12 mouse cellular contexts compared by ENCODE assay signal in genomic region chr4:63580078-63580477, GRCm38 (mm10). TPM values are rescaled to one million over a fixed set of nuclear protein-coding genes. Genes with fewer than 3 reads are reported as not detected.
DNase-seq lines count a peak whose midpoint lies in the region; ATAC-seq lines count a peak whose summit lies in the region.
"Had no signal": no experiment of that assay in that cellular context is flagged by ENCODE, and none has a peak within 500 bp of the region (broad histone marks: within the 10 kb centered on the region; RNA-seq: fewer than 3 reads in every experiment).

No protein-coding gene starts in this region.

- H3K4me3 ChIP-seq in embryonic facial prominence, embryonic 11.5 days (ENCODE audit: low read depth, low read length) = no peak overlapping the region
- H3K4me3 ChIP-seq in hindbrain, embryonic 15.5 days = no peak overlapping the region
- no peak overlapping the region for H3K4me3 ChIP-seq in midbrain, embryonic 16.5 days (ENCODE audit: low read depth, low read length)
- H3K4me3 ChIP-seq in heart, embryonic 12.5 days = no peak overlapping the region
- H3K4me3 ChIP-seq: heart, embryonic 15.5 days; kidney, embryonic 15.5 days had no signal

- no peaks in the 10 kb centered on the region for H3K27me3 ChIP-seq in embryonic facial prominence, embryonic 11.5 days (ENCODE audit: control insufficient read depth, insufficient read depth, low read length)
- no peaks in the 10 kb centered on the region for H3K27me3 ChIP-seq in hindbrain, embryonic 15.5 days
- no peaks in the 10 kb centered on the region for H3K27me3 ChIP-seq in midbrain, embryonic 16.5 days (ENCODE audit: control insufficient read depth, insufficient read depth, low read depth, low read length)
- no peaks in the 10 kb centered on the region for H3K27me3 ChIP-seq in heart, embryonic 12.5 days (replicated peaks)
- H3K27me3 ChIP-seq: heart, embryonic 15.5 days; kidney, embryonic 15.5 days had no signal

- H3K36me3 ChIP-seq in embryonic facial prominence, embryonic 11.5 days (replicated peaks; ENCODE audit: control insufficient read depth, insufficient read depth, low read depth, low read length) = no peaks in the 10 kb centered on the region; the same call in 1 of the 2 replicates
- no peaks in the 10 kb centered on the region for H3K36me3 ChIP-seq in hindbrain, embryonic 15.5 days
- no peaks in the 10 kb centered on the region for H3K36me3 ChIP-seq in midbrain, embryonic 16.5 days (ENCODE audit: control insufficient read depth, insufficient read depth, low read length)
- H3K36me3 ChIP-seq in heart, embryonic 12.5 days = peaks cover 18% of the 10 kb centered on the region

- no peaks in the 10 kb centered on the region; the same call in 1 of the 2 replicates for H3K9me3 ChIP-seq in embryonic facial prominence, embryonic 11.5 days (replicated peaks; ENCODE audit: control insufficient read depth, low read length)
- no peaks in the 10 kb centered on the region for H3K9me3 ChIP-seq in hindbrain, embryonic 15.5 days
- H3K9me3 ChIP-seq in midbrain, embryonic 16.5 days (replicated peaks; ENCODE audit: control insufficient read depth, low read length, poor library complexity, severe bottlenecking) = no peaks in the 10 kb centered on the region
- peaks cover 10% of the 10 kb centered on the region for H3K9me3 ChIP-seq in heart, embryonic 12.5 days (replicated peaks)
- H3K9me3 ChIP-seq: kidney, embryonic 15.5 days had no signal

- peak; percentile 26 for DNase-seq in ZHBTc4 (ENCODE audit: low read depth, low spot score)
- DNase-seq in embryonic facial prominence, embryonic 11.5 days (ENCODE audit: low spot score) = peak; percentile 50
- no peak for DNase-seq in right cerebral cortex, postnatal 14 days
- DNase-seq in heart, adult 11 months = no peak
- DNase-seq in spleen, postnatal 14 days (ENCODE audit: low spot score in 2 of 2) = no peak
- DNase-seq: cerebellum, adult 18-20 months; lung, postnatal 36 days had no signal

- 27% methylated on average over 6 of the region's 6 CpGs for WGBS in embryonic facial prominence, embryonic 11.5 days
- WGBS in hindbrain, embryonic 15.5 days = 22% methylated on average over 6 of the region's 6 CpGs
- 12% methylated on average over 6 of the region's 6 CpGs for WGBS in midbrain, embryonic 16.5 days
- WGBS in heart, embryonic 12.5 days = 59% methylated on average over 6 of the region's 6 CpGs

- no peak overlapping the region for H3K9ac ChIP-seq in embryonic facial prominence, embryonic 11.5 days (replicated peaks; ENCODE audit: low read length)
- no peak overlapping the region for H3K9ac ChIP-seq in hindbrain, embryonic 15.5 days
- 0 out of 2 replicates have a peak overlapping the region, but pooled peaks have one; percentile 12 for H3K9ac ChIP-seq in midbrain, embryonic 16.5 days (ENCODE audit: low read depth, low read length)
- H3K9ac ChIP-seq in heart, embryonic 12.5 days = no peak overlapping the region
- H3K9ac ChIP-seq: heart, embryonic 15.5 days; kidney, embryonic 15.5 days had no signal

- no peak overlapping the region for H3K27ac ChIP-seq in embryonic facial prominence, embryonic 11.5 days (replicated peaks; ENCODE audit: low read depth, low read length)
- H3K27ac ChIP-seq in hindbrain, embryonic 15.5 days (replicated peaks) = no peak overlapping the region
- H3K27ac ChIP-seq in midbrain, embryonic 16.5 days (ENCODE audit: low read length) = 0 out of 2 replicates have a peak overlapping the region, but pooled peaks have one; percentile 43
- no peak overlapping the region for H3K27ac ChIP-seq in heart, embryonic 12.5 days (ENCODE audit: poor library complexity, severe bottlenecking)
- H3K27ac ChIP-seq: heart, embryonic 15.5 days; kidney, embryonic 15.5 days had no signal

- peak; percentile 41; the same call in 1 of the 2 replicates for ATAC-seq in embryonic facial prominence, embryonic 11.5 days (replicated peaks; ENCODE audit: insufficient number of reproducible peaks, low FRiP score, low TSS enrichment, low read depth)
- ATAC-seq in hindbrain, embryonic 15.5 days (ENCODE audit: low FRiP score, low read depth) = peak; percentile 78; the same call in 1 of the 2 replicates
- peak; percentile 90 for ATAC-seq in midbrain, embryonic 16.5 days
- no peak for ATAC-seq in heart, embryonic 12.5 days (ENCODE audit: insufficient number of reproducible peaks, low FRiP score)

- H3K4me2 ChIP-seq in embryonic facial prominence, embryonic 11.5 days (ENCODE audit: low read depth, low read length) = no peak overlapping the region
- no peak overlapping the region for H3K4me2 ChIP-seq in hindbrain, embryonic 15.5 days
- H3K4me2 ChIP-seq in midbrain, embryonic 16.5 days (ENCODE audit: low read length) = no peak overlapping the region
- H3K4me2 ChIP-seq in heart, embryonic 12.5 days = no peak overlapping the region
- H3K4me2 ChIP-seq: heart, embryonic 15.5 days; kidney, embryonic 15.5 days had no signal

- H3K4me1 ChIP-seq in embryonic facial prominence, embryonic 11.5 days (ENCODE audit: control insufficient read depth, insufficient read depth, low read length) = no peaks in the 10 kb centered on the region; the same call in 1 of the 2 replicates
- H3K4me1 ChIP-seq in hindbrain, embryonic 15.5 days (replicated peaks) = peaks cover 9% of the 10 kb centered on the region
- H3K4me1 ChIP-seq in midbrain, embryonic 16.5 days (ENCODE audit: control insufficient read depth, insufficient read depth, low read length) = peaks cover 9% of the 10 kb centered on the region
- H3K4me1 ChIP-seq in heart, embryonic 12.5 days (replicated peaks) = no peaks in the 10 kb centered on the region
- H3K4me1 ChIP-seq: heart, embryonic 15.5 days had no signal

RNA-seq across cellular contexts. Expression of gene Tmem268, which starts 21.5 kb away (rescaled TPM):
- 7.5 and 7.8 TPM in 2 replicates for polyA plus RNA-seq in embryonic facial prominence, embryonic 11.5 days (2014; fragmentation: Nextera tagmentation; extraction: Ambion mirVana)
- polyA plus RNA-seq in hindbrain, embryonic 15.5 days (2015; fragmentation: Nextera tagmentation; extraction: Ambion mirVana) = 3.3 and 4.1 TPM in 2 replicates
- 3.8 and 4.5 TPM in 2 replicates for polyA plus RNA-seq in midbrain, embryonic 16.5 days (2015; fragmentation: Nextera tagmentation; extraction: Ambion mirVana)
- polyA plus RNA-seq in heart, embryonic 12.5 days (2016; fragmentation: Nextera tagmentation; extraction: Ambion mirVana) = 5.3 and 5.6 TPM in 2 replicates

RNA-seq across cellular contexts. Expression of gene Gm11213, which starts 25.0 kb away (rescaled TPM):
- polyA plus RNA-seq in embryonic facial prominence, embryonic 11.5 days (2014; fragmentation: Nextera tagmentation; extraction: Ambion mirVana) = not detected in 2 replicates
- not detected in 2 replicates for polyA plus RNA-seq in hindbrain, embryonic 15.5 days (2015; fragmentation: Nextera tagmentation; extraction: Ambion mirVana)
- not detected in 2 replicates for polyA plus RNA-seq in midbrain, embryonic 16.5 days (2015; fragmentation: Nextera tagmentation; extraction: Ambion mirVana)
- polyA plus RNA-seq in heart, embryonic 12.5 days (2016; fragmentation: Nextera tagmentation; extraction: Ambion mirVana) = not detected in 2 replicates
- polyA plus RNA-seq: heart, embryonic 15.5 days; kidney, embryonic 15.5 days had no signal

RNA-seq across cellular contexts. Expression of gene Atp6v1g1, which starts 35.5 kb away (rescaled TPM):
- 353 and 362 TPM in 2 replicates for polyA plus RNA-seq in embryonic facial prominence, embryonic 11.5 days (2014; fragmentation: Nextera tagmentation; extraction: Ambion mirVana)
- 392 and 404 TPM in 2 replicates for polyA plus RNA-seq in hindbrain, embryonic 15.5 days (2015; fragmentation: Nextera tagmentation; extraction: Ambion mirVana)
- 414 and 443 TPM in 2 replicates for polyA plus RNA-seq in midbrain, embryonic 16.5 days (2015; fragmentation: Nextera tagmentation; extraction: Ambion mirVana)
- polyA plus RNA-seq in heart, embryonic 12.5 days (2016; fragmentation: Nextera tagmentation; extraction: Ambion mirVana) = 196 and 202 TPM in 2 replicates

RNA-seq across cellular contexts. Expression of gene Tex48, which starts 42.1 kb away (rescaled TPM):
- not detected in 2 replicates for polyA plus RNA-seq in embryonic facial prominence, embryonic 11.5 days (2014; fragmentation: Nextera tagmentation; extraction: Ambion mirVana)
- not detected in 2 replicates for polyA plus RNA-seq in hindbrain, embryonic 15.5 days (2015; fragmentation: Nextera tagmentation; extraction: Ambion mirVana)
- polyA plus RNA-seq in midbrain, embryonic 16.5 days (2015; fragmentation: Nextera tagmentation; extraction: Ambion mirVana) = not detected in 2 replicates
- polyA plus RNA-seq in heart, embryonic 12.5 days (2016; fragmentation: Nextera tagmentation; extraction: Ambion mirVana) = not detected in 2 replicates
- polyA plus RNA-seq: heart, embryonic 15.5 days; kidney, embryonic 15.5 days had no signal

Comparison
In these comparisons a context has a peak if more than half of its experiments do, and no peak if none do; other contexts are left out.
1. DNase-seq: peak in ZHBTc4 (single experiment) and embryonic facial prominence, embryonic 11.5 days (single experiment); none in right cerebral cortex, postnatal 14 days (single experiment), heart, adult 11 months (single experiment) and spleen, postnatal 14 days (0 of 2).